Mouse (Mus musculus) cortical plate, adult 2 months (tissue): ENCODE data around the gene Arhgef38. TPM values are rescaled to one million over a fixed set of nuclear protein-coding genes. Genes with fewer than 3 reads are reported as not detected.

ENCODE experiments used
- H3K27ac ChIP-seq: fragments of 200-500 bp; 2 replicates; pipeline ENCODE4 v1.5.1; 2012; ENCODE audit warnings: low read length, control low read depth, inconsistent platforms; ENCODE audit not compliant: insufficient read depth
- H3K4me1 ChIP-seq: fragments of 200-500 bp; 2 replicates; pipeline ENCODE4 v1.6.1; 2011; ENCODE audit warnings: low read length; ENCODE audit not compliant: control insufficient read depth, insufficient read depth
- H3K4me3 ChIP-seq: fragments of 200-500 bp; 2 replicates; pipeline ENCODE4 v1.5.1; 2011; ENCODE audit warnings: mild to moderate bottlenecking, low read length, control low read depth; ENCODE audit not compliant: insufficient read depth
- CTCF ChIP-seq: fragments of 200-500 bp; IDR thresholded peaks from 2 replicates; pipeline ENCODE4 v1.5.1; 2011; ENCODE audit warnings: mild to moderate bottlenecking, control low read depth, low read length; ENCODE audit not compliant: insufficient read depth; ENCODE audit errors: extremely low read depth
- POLR2A ChIP-seq: fragments of 200-500 bp; IDR thresholded peaks from 2 replicates; pipeline ENCODE4 v1.6.1; 2011; ENCODE audit warnings: mild to moderate bottlenecking, low read length, control low read depth; ENCODE audit not compliant: insufficient read depth; ENCODE audit errors: extremely low read depth
- polyA plus RNA-seq: library from polyadenylated mRNA; depleted of rRNA; stranded (reverse); fragments of >200 nt; gene quantifications from 2 replicates; pipeline ENCODE4 v1.2.3, GENCODE M21; 2012

Gene Arhgef38
- polyA plus RNA-seq, 1 experiment = not detected

DNA sequence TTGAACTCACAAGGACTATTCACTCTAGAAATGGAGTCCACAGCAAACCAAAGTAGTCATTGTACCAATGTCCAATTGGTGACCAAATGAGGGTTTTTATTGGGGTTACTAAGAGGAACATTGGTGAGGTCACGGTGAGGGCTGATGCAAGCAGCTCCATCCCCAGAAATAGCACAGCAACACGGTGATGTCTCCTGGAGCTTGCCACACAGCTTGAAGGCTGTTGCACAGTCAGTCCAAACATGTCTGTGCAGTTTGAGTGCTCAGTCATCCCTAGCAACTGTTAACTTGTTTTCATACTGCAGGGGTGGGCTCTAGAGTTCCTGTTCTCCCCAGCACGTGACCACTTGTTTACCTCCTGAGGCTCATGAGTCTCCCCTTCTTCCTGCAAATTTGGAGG lies 131.0 kb downstream of the Arhgef38 start:
- Histone ChIP-seq H3K27ac (no peak overlapping the region), H3K4me1 (no peaks in the 10 kb centered on the region), H3K4me3 (no peak overlapping the region)
- no peak for TF ChIP-seq CTCF
- TF ChIP-seq POLR2A = no peak

DNA sequence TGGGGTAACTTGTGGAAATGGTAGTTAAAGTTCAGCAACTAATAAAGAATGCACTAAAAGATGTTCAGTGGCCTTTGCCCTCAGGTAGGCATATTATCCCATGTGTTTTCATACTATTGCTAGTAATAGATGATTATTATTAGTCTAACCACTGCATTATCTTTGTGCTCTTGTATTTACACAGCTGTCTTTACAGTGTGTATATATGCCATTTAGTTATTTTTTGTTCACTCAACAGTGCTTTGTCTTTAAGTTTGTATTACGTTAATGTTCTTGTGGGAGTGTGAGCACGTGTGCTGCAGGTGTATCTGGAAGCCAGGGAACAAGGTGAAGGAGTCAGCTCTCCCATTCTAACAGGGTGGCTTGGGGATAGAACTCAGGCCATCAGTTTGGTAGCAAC lies 135.8 kb downstream of the Arhgef38 start:
- H3K4me1 ChIP-seq = no peaks in the 10 kb centered on the region
- no peak for TF ChIP-seq POLR2A
- TF ChIP-seq CTCF = no peak
- no peak overlapping the region for H3K27ac ChIP-seq

DNA sequence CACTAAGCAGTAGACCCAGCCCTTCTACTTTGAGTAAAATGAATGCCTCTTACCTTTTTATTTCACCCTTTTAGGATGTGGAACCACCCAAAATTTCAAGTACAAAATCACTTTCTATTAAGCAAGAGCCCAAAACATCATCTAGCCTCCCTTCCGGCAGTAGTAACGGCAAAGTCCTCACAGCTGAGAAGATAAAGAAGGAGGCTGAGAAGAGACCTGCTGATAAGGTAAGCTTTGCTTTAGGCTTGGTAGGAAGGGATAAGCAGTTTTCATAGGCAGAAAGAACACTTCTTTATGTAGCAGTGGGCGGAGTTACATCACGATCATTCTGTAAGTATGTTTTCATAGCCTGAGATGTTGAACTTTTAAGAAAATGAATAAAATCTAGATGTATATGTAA lies 136.4 kb downstream of the Arhgef38 start:
- Histone ChIP-seq H3K4me3 (no peak overlapping the region), H3K27ac (no peak overlapping the region), H3K4me1 (no peaks in the 10 kb centered on the region)
- TF ChIP-seq CTCF = no peak
- no peak for TF ChIP-seq POLR2A

More for the DNA sequence above, 135.8 kb downstream of the Arhgef38 start:
- H3K4me3 ChIP-seq = no peak overlapping the region

DNA sequence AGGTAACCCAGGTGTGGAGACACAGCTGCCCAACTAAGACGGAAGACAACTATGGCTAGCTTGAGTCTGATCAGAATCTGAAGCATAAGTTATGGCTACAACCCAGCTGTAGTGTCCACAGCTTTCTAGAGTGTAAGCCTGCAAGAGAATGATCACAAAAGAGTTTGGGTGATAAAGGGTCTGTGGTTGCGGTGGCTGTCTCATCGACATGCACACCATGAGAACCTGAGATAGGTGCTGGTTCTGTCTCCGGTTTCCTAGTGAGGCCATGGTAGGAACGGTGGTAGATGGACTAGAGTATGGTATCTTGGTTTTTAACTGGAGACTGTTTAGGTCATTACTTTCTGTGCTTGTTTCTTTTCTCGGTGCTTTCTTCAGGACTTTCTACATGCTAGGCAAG lies 136.8 kb downstream of the Arhgef38 start:
- TF ChIP-seq CTCF = no peak
- TF ChIP-seq POLR2A = no peak
- Histone ChIP-seq H3K4me3 (no peak overlapping the region), H3K4me1 (no peaks in the 10 kb centered on the region), H3K27ac (no peak overlapping the region)

DNA sequence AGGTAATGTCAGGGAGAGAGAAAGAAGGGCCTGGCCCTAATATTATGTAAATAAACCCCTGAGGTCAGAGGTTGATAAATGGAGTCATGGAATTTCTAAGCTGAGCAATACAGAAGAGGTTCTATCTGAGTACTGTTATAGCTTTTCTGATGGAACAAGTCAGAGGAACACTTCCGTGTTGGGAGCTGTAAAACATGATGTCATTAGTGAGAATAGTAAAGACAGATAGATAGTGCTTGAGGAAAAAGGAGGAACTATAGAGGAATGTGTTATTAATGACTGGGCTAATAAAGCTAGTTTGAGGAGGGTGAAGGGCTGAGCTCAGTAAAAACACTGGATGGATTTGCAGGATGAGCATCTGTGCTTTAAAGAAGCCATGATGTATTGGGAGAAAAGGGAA lies 140.4 kb downstream of the Arhgef38 start:
- H3K4me1 ChIP-seq = no peaks in the 10 kb centered on the region
- no peak for TF ChIP-seq POLR2A
- no peak for TF ChIP-seq CTCF

DNA sequence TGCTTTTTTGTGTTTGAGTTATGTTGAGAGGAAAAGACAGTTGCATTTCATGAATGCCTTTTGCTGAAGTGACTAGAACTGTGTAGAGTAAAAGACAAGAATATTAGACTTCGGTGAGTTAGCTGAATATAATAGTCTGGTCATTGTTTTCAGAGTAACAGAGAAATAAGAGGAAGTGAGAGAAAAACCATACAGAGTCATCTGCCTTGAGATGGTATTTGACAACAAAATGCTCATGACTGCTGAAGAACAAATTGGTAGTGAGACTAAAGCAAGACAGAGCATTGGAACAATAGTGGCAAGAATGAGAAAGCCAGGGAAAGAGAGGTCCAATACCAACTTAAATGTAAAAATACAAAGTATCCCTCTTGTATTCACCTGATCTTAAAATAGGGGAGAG lies 141.8 kb downstream of the Arhgef38 start:
- no peak for TF ChIP-seq POLR2A
- TF ChIP-seq CTCF = no peak
- Histone ChIP-seq H3K4me1 (no peaks in the 10 kb centered on the region), H3K4me3 (no peak overlapping the region; the same call in 1 of the 2 replicates), H3K27ac (no peak overlapping the region)

More for the DNA sequence above, 140.4 kb downstream of the Arhgef38 start:
- Histone ChIP-seq H3K4me3 (no peak overlapping the region), H3K27ac (no peak overlapping the region)

DNA sequence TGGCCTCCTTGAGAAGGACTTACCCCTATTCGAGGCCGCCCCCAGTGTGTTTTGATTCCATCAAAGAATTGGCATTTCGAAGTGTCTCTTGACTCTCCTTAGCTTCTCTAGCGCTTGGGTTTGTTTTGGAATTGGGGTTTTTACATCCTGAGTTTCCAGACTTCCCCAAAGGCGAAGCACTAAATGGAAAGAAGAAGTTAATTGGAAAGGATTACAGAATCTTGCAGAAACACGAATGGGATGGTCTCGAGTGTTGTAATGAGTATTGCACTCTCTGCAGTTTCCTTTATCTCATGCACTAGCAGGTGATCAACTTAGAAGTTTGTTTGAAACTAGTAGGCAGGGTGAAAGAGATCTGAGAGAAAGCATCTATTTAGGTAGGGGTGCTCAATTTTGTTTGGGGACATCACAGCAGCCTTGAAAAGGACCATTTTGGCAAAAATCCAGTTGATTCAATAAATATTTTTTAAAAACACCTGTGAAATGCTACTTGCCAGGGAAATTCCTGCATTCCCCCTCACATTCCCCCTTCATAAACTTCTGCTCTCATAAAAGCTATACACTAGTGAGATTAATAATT lies 142.4 kb downstream of the Arhgef38 start:
- Histone ChIP-seq H3K4me1 (no peaks in the 10 kb centered on the region), H3K27ac (peak overlapping the region; percentile 34)

DNA sequence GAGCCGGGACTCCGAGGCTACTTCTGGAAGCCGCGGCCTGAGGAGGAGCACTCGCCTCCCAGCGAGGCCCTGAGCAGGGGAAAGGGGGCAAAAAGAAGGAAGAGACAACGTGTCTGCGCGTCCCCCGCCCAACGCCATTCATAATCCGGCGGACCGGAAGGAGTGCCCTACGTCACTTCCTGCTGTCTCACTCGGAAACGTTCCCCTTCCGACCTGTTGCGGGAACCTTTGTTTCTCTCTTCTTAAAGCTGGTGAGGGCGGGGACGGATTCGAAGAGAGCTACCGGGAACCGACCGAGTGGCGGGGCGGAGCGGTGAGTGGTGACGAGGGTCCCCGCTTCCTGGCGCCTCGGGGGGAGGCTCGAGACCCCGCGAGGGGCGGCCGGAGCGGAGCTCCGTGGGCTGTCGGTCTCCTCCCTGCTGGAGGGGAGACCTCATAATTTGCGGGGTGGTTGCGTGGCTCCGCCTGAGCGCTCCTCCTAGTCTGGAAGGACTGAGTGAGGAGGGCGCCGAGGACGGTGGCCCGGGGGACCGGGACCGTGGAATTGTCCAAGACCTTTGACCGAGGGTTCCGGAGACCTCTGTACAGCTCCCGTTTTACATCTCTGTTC lies 143.0 kb downstream of the Arhgef38 start, which contains the start of the genes Ints12 and Gstcd:
Ints12 (plus strand) TSS at position 177 of the 610 bp plus-strand sequence.
Gstcd (minus strand) TSS at position 370 of the 610 bp plus-strand sequence.
- Histone ChIP-seq H3K4me3 (peak within 1 kb of the TSS; percentile 51), H3K27ac (peak within 1 kb of the TSS; percentile 40), H3K4me1 (no peaks in the 10 kb centered on the region)
- TF ChIP-seq POLR2A = peak; percentile 73
- no peak for TF ChIP-seq CTCF

More for the DNA sequence above, 142.4 kb downstream of the Arhgef38 start:
- TF ChIP-seq CTCF (no peak), POLR2A (no peak)
- H3K4me3 ChIP-seq = peak overlapping the region; percentile 51

DNA sequence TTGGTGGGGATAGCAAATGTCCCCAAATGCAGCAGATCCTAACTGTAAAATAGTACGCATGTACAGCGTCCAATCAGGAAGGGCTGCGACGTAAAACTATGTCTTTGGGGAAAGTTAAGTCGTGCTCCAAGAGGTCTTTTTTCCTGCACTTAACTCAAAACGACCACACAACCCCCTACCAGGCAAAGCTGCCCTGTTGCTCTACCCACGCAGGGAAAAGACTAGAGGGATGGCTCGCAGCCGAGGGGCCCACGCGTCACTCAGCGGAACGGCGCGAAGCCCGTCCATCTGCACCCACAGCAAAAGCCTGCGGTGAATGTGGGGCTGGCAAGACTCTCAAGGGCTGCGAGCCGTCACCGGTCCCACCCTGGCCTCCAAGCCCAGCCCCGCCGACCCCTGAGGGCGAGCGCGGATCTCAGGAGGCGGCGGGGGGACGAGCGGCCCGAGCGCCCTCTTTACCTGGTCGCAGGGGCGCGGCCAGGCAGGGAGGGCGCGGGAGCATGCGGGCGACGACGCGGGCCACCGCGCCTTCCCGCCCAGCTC lies 143.6 kb downstream of the Arhgef38 start:
- Histone ChIP-seq H3K27ac (peak overlapping the region; percentile 40; the same call in 1 of the 2 replicates), H3K4me3 (peak overlapping the region; percentile 51), H3K4me1 (no peaks in the 10 kb centered on the region)
- TF ChIP-seq CTCF = no peak
- no peak for TF ChIP-seq POLR2A

DNA sequence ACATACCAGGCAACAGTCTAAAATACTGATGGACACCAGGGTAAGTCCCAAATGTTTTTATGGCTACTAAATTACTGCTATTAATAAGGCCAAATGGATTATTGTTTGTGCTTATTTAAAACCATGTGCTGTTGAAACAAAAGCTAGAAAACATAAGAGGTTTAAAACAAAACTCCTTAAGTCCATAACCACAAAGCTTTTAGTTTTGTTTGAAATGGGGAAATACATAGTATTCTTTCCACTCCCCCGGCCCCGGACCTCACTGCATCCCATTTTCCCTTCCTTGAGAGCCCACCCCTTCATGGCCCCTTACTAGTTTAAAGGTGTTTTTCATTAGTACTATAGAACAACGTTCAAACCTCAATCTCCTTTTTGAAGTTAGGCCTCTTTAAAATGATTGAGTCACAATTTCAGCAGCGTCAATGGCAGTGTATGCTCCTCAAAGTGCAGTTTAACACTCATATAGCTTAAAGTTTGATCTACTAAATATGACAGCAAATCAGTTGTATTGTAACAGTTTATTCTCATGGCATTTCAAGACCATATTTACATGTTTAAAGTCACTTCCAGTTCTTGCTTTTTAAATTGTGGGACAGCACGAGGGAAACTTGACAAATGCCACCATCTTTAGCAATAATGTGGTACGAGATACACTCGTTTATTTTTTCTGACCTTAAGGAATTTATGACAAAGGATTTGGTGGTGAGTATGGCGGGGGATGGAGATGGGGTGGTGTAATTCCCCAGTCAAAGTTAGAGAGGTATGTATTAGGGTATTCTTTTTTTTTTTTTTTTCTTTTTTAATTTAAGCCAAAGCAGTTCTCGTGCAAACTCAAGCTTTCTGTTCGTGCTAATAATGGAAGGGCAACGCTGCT lies 144.3 kb downstream of the Arhgef38 start:
- TF ChIP-seq CTCF (no peak), POLR2A (no peak)
- Histone ChIP-seq H3K4me3 (peak overlapping the region; percentile 51), H3K4me1 (no peaks in the 10 kb centered on the region), H3K27ac (no peak overlapping the region)
